Mouse (Mus musculus) heart, postnatal 0 days (tissue): ENCODE results near the gene Trim69. TPM values are rescaled to one million over a fixed set of nuclear protein-coding genes. Genes with fewer than 3 reads are reported as not detected.

Experiments
- ATAC-seq: fragments of 200-750 bp; cut with Nextera tagmentation; 2 replicates; pipeline ENCODE4 v1.8.0; 2017; ENCODE audit warnings: low read depth, moderate number of reproducible peaks, moderate library complexity; ENCODE audit not compliant: insufficient read depth
- DNase-seq: peaks from one replicate; pipeline ENCODE4 v3.0.0-alpha.2; 2016; ENCODE audit warnings: low spot score
- H3K27ac ChIP-seq: fragments of 300-500 bp; sonication (generic); 2 replicates; pipeline ENCODE4 v1.5.1; 2014; ENCODE audit warnings: low read depth, mild to moderate bottlenecking
- H3K27me3 ChIP-seq: fragments of 300-500 bp; sonication (generic); 2 replicates; pipeline ENCODE4 v1.6.1; 2014; ENCODE audit warnings: low read length, mixed read lengths; ENCODE audit not compliant: control insufficient read depth, insufficient read depth
- H3K36me3 ChIP-seq: fragments of 300-500 bp; sonication (generic); replicated peaks from 2 replicates; pipeline ENCODE4 v1.6.1; 2014; ENCODE audit warnings: low read length, mixed read lengths; ENCODE audit not compliant: control insufficient read depth, insufficient read depth
- H3K4me1 ChIP-seq: fragments of 300-500 bp; sonication (generic); 2 replicates; pipeline ENCODE4 v1.6.1; 2014; ENCODE audit warnings: antibody characterized with exemption; ENCODE audit not compliant: control insufficient read depth, insufficient read depth
- H3K4me2 ChIP-seq: fragments of 300-500 bp; sonication (generic); 2 replicates; pipeline ENCODE4 v1.6.1; 2014; ENCODE audit warnings: low read depth, mild to moderate bottlenecking, low read length, moderate library complexity
- H3K4me3 ChIP-seq: fragments of 300-500 bp; sonication (generic); 2 replicates; pipeline ENCODE4 v1.5.1; 2014; ENCODE audit warnings: low read depth, low read length
- H3K9ac ChIP-seq: fragments of 300-500 bp; sonication (generic); replicated peaks from 2 replicates; pipeline ENCODE4 v1.6.1; 2014; ENCODE audit warnings: low read depth, low read length, mixed read lengths
- H3K9me3 ChIP-seq: fragments of 300-500 bp; sonication (generic); replicated peaks from 2 replicates; pipeline ENCODE4 v1.6.1; 2016; ENCODE audit warnings: low read length; ENCODE audit not compliant: control insufficient read depth
- CTCF ChIP-seq: IDR thresholded peaks from 2 replicates; pipeline ENCODE4 v1.5.1; 2016; ENCODE audit warnings: antibody characterized with exemption, control low read depth, low read depth
- EP300 ChIP-seq: IDR thresholded peaks from 2 replicates; pipeline ENCODE4 v1.6.1; 2016; ENCODE audit warnings: antibody characterized with exemption, low read depth
- WGBS: fragments of 180-500 bp; shearing (Covaris S2); extraction: QIAGEN DNeasy Blood & Tissue Kit; methylation state at CpG from one replicate; pipeline ENCODE4 v1.1.7; 2014; 5-methylcytosine and 5-hydroxymethylcytosine counted together
- polyA plus RNA-seq: library from polyadenylated mRNA; unstranded; fragments of >200 nt; fragmentation: Nextera tagmentation; extraction: Ambion mirVana; gene quantifications from 2 replicates; pipeline ENCODE4 v1.2.1, GENCODE M21; 2015
- total RNA-seq: library from RNA; depleted of rRNA; stranded (reverse); fragments of >200 nt; gene quantifications from 2 replicates; pipeline ENCODE4 v1.2.3, GENCODE M21; 2014; ENCODE audit warnings: low replicate concordance

Trim69 gene
- total and polyA plus RNA-seq, 2 experiments from 2014 or later: not detected

DNA sequence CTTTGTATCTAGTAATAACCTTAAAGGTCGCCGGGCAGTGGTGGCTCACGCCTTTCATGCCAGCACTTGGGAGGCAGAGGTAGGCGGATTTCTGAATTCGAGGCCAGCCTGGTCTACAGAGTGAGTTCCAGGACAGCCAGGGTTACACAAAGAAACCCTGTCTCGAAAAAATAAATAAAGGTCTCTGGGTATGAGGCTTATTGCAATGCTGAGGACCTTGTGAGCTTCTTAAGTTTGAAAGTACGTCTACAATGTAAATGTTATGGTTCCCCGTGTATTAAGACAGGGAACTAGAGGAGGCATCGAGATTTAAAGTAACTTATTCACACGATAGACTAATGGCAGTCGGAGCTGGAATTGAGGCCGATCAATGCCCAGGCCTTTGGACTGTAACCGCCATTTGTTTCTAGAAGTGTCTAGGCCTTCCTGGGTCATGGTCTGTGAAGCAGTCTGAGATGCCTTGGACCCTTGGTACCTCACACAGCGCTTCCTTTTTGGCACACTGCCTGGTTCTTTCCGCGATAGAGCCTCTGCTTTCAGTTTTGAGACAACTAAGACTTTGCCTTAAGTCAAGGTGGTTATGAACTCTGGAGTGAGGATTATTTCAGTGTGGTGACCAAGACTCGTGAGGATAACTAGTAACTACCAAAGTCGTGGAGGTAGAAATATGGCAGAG, 12.1 kb upstream of the Trim69 start:
- H3K4me1 ChIP-seq: peaks cover 5% of the 10 kb centered on the region; the same call in 1 of the 2 replicates
- peak overlapping the region; percentile 79 for H3K4me2 ChIP-seq
- DNase-seq (peak; percentile 71), ATAC-seq (no peak)
- H3K27ac ChIP-seq: peak overlapping the region; percentile 81; the same call in 1 of the 2 replicates
- no peak for TF ChIP-seq EP300
- TF ChIP-seq CTCF: no peak
- H3K9ac ChIP-seq: peak overlapping the region; percentile 71
- WGBS: 30% methylated on average over 18 of the region's 18 CpGs
- peak overlapping the region; percentile 76 for H3K4me3 ChIP-seq
- H3K27me3 ChIP-seq: no peaks in the 10 kb centered on the region
- peaks cover 20% of the 10 kb centered on the region for H3K36me3 ChIP-seq
- no peaks in the 10 kb centered on the region for H3K9me3 ChIP-seq

- Histone ChIP-seq H3K9ac (no peak overlapping the region), H3K4me1 (peaks cover 5% of the 10 kb centered on the region; the same call in 1 of the 2 replicates), H3K27me3 (no peaks in the 10 kb centered on the region), H3K4me2 (peak overlapping the region; percentile 79), H3K27ac (no peak overlapping the region), H3K36me3 (peaks cover 23% of the 10 kb centered on the region), H3K9me3 (no peaks in the 10 kb centered on the region), H3K4me3 (peak overlapping the region; percentile 76; the same call in 1 of the 2 replicates)
- TF ChIP-seq EP300: no peak
- no peak for TF ChIP-seq CTCF
- ATAC-seq (no peak), DNase-seq (no peak)
- 89% methylated on average over 6 of the region's 6 CpGs for WGBS
Observed at GRCm38 (mm10) chr2:122149316-122149715, 11.2 kb upstream of the Trim69 start.

- Histone ChIP-seq H3K9ac (no peak overlapping the region), H3K4me2 (peak overlapping the region; percentile 79; the same call in 1 of the 2 replicates), H3K4me1 (peaks cover 5% of the 10 kb centered on the region; the same call in 1 of the 2 replicates), H3K4me3 (no peak overlapping the region), H3K27ac (no peak overlapping the region), H3K27me3 (no peaks in the 10 kb centered on the region), H3K9me3 (no peaks in the 10 kb centered on the region), H3K36me3 (peaks cover 24% of the 10 kb centered on the region)
- WGBS: 75% methylated on average over 3 of the region's 3 CpGs
- ATAC-seq (no peak), DNase-seq (no peak)
- TF ChIP-seq EP300 (no peak), CTCF (no peak)
Observed at GRCm38 (mm10) chr2:122149716-122150115, 10.8 kb upstream of the Trim69 start.

GRCm38 (mm10) chr2:122151221-122151620, 9.3 kb upstream of the Trim69 start:
- H3K27me3 ChIP-seq: no peaks in the 10 kb centered on the region
- H3K27ac ChIP-seq: no peak overlapping the region
- H3K9me3 ChIP-seq: no peaks in the 10 kb centered on the region
- H3K4me3 ChIP-seq: no peak overlapping the region
- no peak overlapping the region for H3K9ac ChIP-seq
- no peak overlapping the region for H3K4me2 ChIP-seq
- ATAC-seq (no peak), DNase-seq (no peak)
- peaks cover 5% of the 10 kb centered on the region; the same call in 1 of the 2 replicates for H3K4me1 ChIP-seq
- TF ChIP-seq EP300 (no peak), CTCF (no peak)
- peaks cover 30% of the 10 kb centered on the region for H3K36me3 ChIP-seq
- 86% methylated on average over 1 of the region's 1 CpGs for WGBS

- Histone ChIP-seq H3K4me1 (peaks cover 5% of the 10 kb centered on the region; the same call in 1 of the 2 replicates), H3K9ac (no peak overlapping the region), H3K4me3 (no peak overlapping the region), H3K9me3 (no peaks in the 10 kb centered on the region), H3K36me3 (peaks cover 30% of the 10 kb centered on the region), H3K27ac (no peak overlapping the region), H3K27me3 (no peaks in the 10 kb centered on the region), H3K4me2 (no peak overlapping the region)
- no peak for TF ChIP-seq CTCF
- TF ChIP-seq EP300: no peak
- 70% methylated on average over 3 of the region's 3 CpGs for WGBS
- ATAC-seq: no peak
- no peak for DNase-seq
Observed at GRCm38 (mm10) chr2:122152850-122153249, 7.7 kb upstream of the Trim69 start.
